Mouse (Mus musculus): ENCODE measurements around the gene Grm8. TPM values are rescaled to one million over a fixed set of nuclear protein-coding genes. Genes with fewer than 3 reads are reported as not detected.

Grm8 gene
- polyA plus RNA-seq, 1 experiment from 2014 or later = not detected

- H3K4me3 ChIP-seq (ENCODE audit: low read depth, low read length) = no peak overlapping the region
- 89% methylated on average over 8 of the region's 8 CpGs for WGBS (ENCODE audit: insufficient replicate concordance)
- no peak overlapping the region for H3K4me2 ChIP-seq (ENCODE audit: low read depth, low read length)
- no peaks in the 10 kb centered on the region for H3K36me3 ChIP-seq (replicated peaks; ENCODE audit: insufficient read depth, low read length)
- H3K27ac ChIP-seq (ENCODE audit: low read depth) = no peak overlapping the region
- no peaks in the 10 kb centered on the region for H3K27me3 ChIP-seq (ENCODE audit: insufficient read depth, low read length)
- no peaks in the 10 kb centered on the region for H3K4me1 ChIP-seq (ENCODE audit: insufficient read depth)
- ATAC-seq (no peak), DNase-seq (no peak)
- TF ChIP-seq EP300 (IDR thresholded peaks at IDR 0.05; ENCODE audit: low read depth) (no peak), CTCF (IDR thresholded peaks at IDR 0.05; ENCODE audit: low read depth) (no peak)
- no peak overlapping the region for H3K9ac ChIP-seq (replicated peaks)
- H3K9me3 ChIP-seq (ENCODE audit: low read length) = no peaks in the 10 kb centered on the region
Measured at GRCm38 (mm10) chr6:28111551-28111950, 23.4 kb downstream of the Grm8 start.

- Histone ChIP-seq H3K4me3 (ENCODE audit: low read depth, low read length) (no peak overlapping the region), H3K27ac (ENCODE audit: low read depth) (no peak overlapping the region), H3K36me3 (replicated peaks; ENCODE audit: insufficient read depth, low read length) (no peaks in the 10 kb centered on the region), H3K27me3 (ENCODE audit: insufficient read depth, low read length) (no peaks in the 10 kb centered on the region), H3K4me1 (ENCODE audit: insufficient read depth) (no peaks in the 10 kb centered on the region), H3K4me2 (ENCODE audit: low read depth, low read length) (no peak overlapping the region), H3K9ac (replicated peaks) (no peak overlapping the region), H3K9me3 (ENCODE audit: low read length) (no peaks in the 10 kb centered on the region)
- 53% methylated on average over 9 of the region's 9 CpGs for WGBS (ENCODE audit: insufficient replicate concordance)
- DNase-seq (no peak), ATAC-seq (no peak)
- TF ChIP-seq EP300 (IDR thresholded peaks at IDR 0.05; ENCODE audit: low read depth) (no peak), CTCF (IDR thresholded peaks at IDR 0.05; ENCODE audit: low read depth) (no peak)
Measured at GRCm38 (mm10) chr6:28102608-28103316, 32.2 kb downstream of the Grm8 start.

DNA sequence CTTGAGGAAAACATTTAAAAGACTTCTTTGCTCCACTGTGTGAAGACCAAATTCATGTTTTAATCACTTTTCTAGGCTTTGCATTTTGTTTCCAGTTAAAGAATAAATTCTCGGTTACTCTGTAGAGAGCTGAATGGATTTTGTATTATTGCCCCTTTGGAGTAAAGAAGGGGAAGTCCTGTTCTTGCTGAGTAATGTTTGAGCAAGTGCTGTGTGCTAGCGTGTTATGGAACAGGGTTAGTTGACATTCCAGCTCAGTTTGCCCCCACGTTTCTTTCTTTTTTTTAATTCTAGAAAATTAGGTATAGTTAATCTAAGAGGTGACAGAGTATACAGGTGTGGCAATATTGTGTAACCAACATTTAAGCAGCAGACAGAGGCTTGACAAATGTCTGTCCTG is 35.0 kb downstream of the Grm8 start:
- no peaks in the 10 kb centered on the region for H3K4me1 ChIP-seq (ENCODE audit: insufficient read depth)
- H3K9ac ChIP-seq (replicated peaks) = no peak overlapping the region
- H3K27me3 ChIP-seq (ENCODE audit: insufficient read depth, low read length) = no peaks in the 10 kb centered on the region
- no peak for TF ChIP-seq EP300 (IDR thresholded peaks at IDR 0.05; ENCODE audit: low read depth)
- TF ChIP-seq CTCF (IDR thresholded peaks at IDR 0.05; ENCODE audit: low read depth) = no peak
- no peak overlapping the region for H3K27ac ChIP-seq (ENCODE audit: low read depth)
- H3K4me2 ChIP-seq (ENCODE audit: low read depth, low read length) = no peak overlapping the region
- no peaks in the 10 kb centered on the region for H3K9me3 ChIP-seq (ENCODE audit: low read length)
- 67% methylated on average over 3 of the region's 3 CpGs for WGBS (ENCODE audit: insufficient replicate concordance)
- H3K36me3 ChIP-seq (replicated peaks; ENCODE audit: insufficient read depth, low read length) = no peaks in the 10 kb centered on the region
- no peak for DNase-seq
- H3K4me3 ChIP-seq (ENCODE audit: low read depth, low read length) = no peak overlapping the region
- no peak for ATAC-seq

DNA sequence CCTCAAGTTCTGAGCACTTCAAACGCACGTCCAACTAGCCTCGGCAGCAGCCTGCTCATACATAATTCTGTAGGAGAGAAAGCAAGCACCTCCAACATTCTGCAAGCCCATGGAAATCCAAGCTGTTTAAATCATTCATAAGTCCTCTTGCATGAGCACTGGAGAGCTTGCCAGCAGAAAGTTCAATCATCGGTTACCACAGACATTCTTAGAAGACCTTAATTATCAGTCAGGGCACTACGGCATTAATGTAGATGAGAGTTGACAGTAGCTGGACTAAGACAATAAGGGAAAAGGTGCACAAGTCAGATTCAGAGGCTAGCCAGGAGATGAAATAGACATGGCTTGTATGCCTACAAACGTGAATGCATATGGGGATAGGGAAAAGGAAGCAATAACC is 42.5 kb downstream of the Grm8 start:
- TF ChIP-seq CTCF (IDR thresholded peaks at IDR 0.05; ENCODE audit: low read depth) (no peak), EP300 (IDR thresholded peaks at IDR 0.05; ENCODE audit: low read depth) (no peak)
- Histone ChIP-seq H3K4me2 (ENCODE audit: low read depth, low read length) (no peak overlapping the region), H3K4me3 (ENCODE audit: low read depth, low read length) (no peak overlapping the region), H3K27ac (ENCODE audit: low read depth) (no peak overlapping the region), H3K9me3 (ENCODE audit: low read length) (no peaks in the 10 kb centered on the region), H3K27me3 (ENCODE audit: insufficient read depth, low read length) (no peaks in the 10 kb centered on the region), H3K36me3 (replicated peaks; ENCODE audit: insufficient read depth, low read length) (no peaks in the 10 kb centered on the region), H3K4me1 (ENCODE audit: insufficient read depth) (no peaks in the 10 kb centered on the region), H3K9ac (replicated peaks) (no peak overlapping the region)
- 76% methylated on average over 6 of the region's 6 CpGs for WGBS (ENCODE audit: insufficient replicate concordance)
- DNase-seq (no peak), ATAC-seq (no peak)

- Histone ChIP-seq H3K36me3 (replicated peaks; ENCODE audit: insufficient read depth, low read length) (no peaks in the 10 kb centered on the region), H3K27ac (ENCODE audit: low read depth) (no peak overlapping the region), H3K9me3 (ENCODE audit: low read length) (no peaks in the 10 kb centered on the region), H3K4me1 (ENCODE audit: insufficient read depth) (no peaks in the 10 kb centered on the region), H3K4me2 (ENCODE audit: low read depth, low read length) (no peak overlapping the region), H3K27me3 (ENCODE audit: insufficient read depth, low read length) (no peaks in the 10 kb centered on the region), H3K4me3 (ENCODE audit: low read depth, low read length) (no peak overlapping the region), H3K9ac (replicated peaks) (no peak overlapping the region)
- DNase-seq (no peak), ATAC-seq (no peak)
- TF ChIP-seq CTCF (IDR thresholded peaks at IDR 0.05; ENCODE audit: low read depth) (no peak), EP300 (IDR thresholded peaks at IDR 0.05; ENCODE audit: low read depth) (no peak)
- 75% methylated on average over 3 of the region's 3 CpGs for WGBS (ENCODE audit: insufficient replicate concordance)
Measured at GRCm38 (mm10) chr6:28091836-28092235, 43.1 kb downstream of the Grm8 start.

GRCm38 (mm10) chr6:28090981-28091380 is 44.0 kb downstream of the Grm8 start:
- Histone ChIP-seq H3K4me3 (ENCODE audit: low read depth, low read length) (no peak overlapping the region), H3K4me1 (ENCODE audit: insufficient read depth) (no peaks in the 10 kb centered on the region), H3K27ac (ENCODE audit: low read depth) (no peak overlapping the region), H3K9me3 (ENCODE audit: low read length) (no peaks in the 10 kb centered on the region), H3K36me3 (replicated peaks; ENCODE audit: insufficient read depth, low read length) (no peaks in the 10 kb centered on the region), H3K27me3 (ENCODE audit: insufficient read depth, low read length) (no peaks in the 10 kb centered on the region), H3K4me2 (ENCODE audit: low read depth, low read length) (no peak overlapping the region), H3K9ac (replicated peaks) (no peak overlapping the region)
- TF ChIP-seq CTCF (IDR thresholded peaks at IDR 0.05; ENCODE audit: low read depth) (no peak), EP300 (IDR thresholded peaks at IDR 0.05; ENCODE audit: low read depth) (no peak)
- ATAC-seq = no peak
- DNase-seq = no peak
